Mouse (Mus musculus) ES-CJ7 (cell line): ENCODE results near the gene Rita1.

Experiments used
- DNase-seq: peaks from one replicate; pipeline ENCODE4 v3.0.0; 2011; ENCODE audit warnings: low read depth, low spot score

Gene Rita1

DNA sequence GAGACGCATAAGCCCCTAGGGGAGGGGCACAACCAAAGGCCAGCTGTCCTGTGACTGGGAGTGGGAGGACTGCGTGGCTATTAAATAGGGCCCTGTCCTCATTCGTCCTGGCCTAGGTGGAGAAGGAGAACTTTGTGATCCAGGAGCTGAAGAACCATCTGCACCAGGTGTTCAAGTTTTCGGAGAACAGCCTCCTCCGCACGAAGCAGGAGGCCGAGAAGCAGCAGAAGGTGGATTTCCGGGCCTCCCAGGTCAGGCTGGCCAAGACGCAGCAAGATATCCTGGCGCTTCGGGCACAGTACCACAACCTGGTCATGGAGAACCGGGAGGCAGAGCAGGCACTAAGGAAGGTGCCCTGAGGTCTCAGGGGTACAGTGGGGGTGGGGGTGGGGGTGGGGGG, 10.2 kb downstream of the Rita1 start:
- DNase-seq: no peak

- DNase-seq: peak; percentile 75
These were observed 11.3 kb downstream of the Rita1 start for GRCm38 (mm10) chr5:120600946-120601668.

DNA sequence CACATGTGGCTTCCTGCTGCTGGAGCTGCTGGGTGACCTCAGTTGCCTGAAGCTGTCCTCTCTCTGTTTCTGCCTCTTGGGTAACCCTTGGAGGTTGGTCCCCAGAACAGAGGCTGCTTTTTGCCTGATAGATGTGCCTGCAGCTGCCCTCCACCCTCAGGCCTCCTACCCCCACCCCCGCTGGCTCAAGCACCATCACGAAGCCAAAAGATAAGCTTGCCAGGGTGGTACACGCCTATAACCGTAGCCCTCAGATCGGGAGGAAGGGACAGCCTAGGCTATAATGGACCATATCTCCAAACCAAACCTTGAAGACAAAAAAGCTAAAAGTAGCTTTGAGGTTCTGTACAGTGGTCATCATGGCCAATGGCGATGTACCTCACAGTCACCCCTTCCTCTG, 12.8 kb downstream of the Rita1 start:
- DNase-seq: no peak

DNA sequence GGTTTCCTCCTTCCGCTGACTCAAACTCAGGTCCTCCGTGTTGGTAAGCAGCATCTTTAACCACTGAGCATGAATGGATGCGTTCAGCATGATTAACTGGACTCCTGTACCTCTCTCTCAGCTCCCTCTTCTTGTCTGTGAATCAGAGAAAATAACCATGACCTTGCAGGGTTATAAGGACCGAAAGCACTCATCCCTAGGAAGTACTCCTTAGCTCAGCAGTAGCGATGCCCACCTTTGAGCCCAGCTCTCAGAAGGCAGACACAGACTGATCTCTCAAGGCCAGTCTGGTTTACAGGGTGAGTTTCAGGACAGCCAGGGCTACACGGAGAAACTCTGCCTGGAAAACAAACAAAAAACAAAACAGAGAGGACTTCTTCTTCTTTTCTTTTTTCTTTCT, 17.9 kb downstream of the Rita1 start:
- no peak for DNase-seq

DNA sequence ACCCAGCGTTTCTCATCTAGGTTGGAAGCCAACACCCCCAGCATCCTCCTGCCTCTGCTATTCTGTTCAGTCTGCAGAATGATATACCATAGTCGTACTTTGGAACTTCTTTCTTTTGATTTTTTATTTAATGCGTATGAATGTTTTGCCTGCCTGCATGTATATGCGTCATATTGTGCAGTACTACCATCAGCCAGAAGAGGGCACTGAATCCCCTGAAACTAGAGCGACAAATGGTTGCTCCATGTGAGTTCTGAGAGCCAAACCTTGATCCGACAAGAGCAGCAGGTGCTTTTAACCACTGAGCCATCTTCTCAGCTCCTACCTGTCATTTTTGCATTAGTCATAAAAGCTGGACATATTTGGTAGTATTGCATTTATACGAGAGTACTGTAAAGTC, 20.2 kb downstream of the Rita1 start:
- DNase-seq: peak; percentile 80

DNA sequence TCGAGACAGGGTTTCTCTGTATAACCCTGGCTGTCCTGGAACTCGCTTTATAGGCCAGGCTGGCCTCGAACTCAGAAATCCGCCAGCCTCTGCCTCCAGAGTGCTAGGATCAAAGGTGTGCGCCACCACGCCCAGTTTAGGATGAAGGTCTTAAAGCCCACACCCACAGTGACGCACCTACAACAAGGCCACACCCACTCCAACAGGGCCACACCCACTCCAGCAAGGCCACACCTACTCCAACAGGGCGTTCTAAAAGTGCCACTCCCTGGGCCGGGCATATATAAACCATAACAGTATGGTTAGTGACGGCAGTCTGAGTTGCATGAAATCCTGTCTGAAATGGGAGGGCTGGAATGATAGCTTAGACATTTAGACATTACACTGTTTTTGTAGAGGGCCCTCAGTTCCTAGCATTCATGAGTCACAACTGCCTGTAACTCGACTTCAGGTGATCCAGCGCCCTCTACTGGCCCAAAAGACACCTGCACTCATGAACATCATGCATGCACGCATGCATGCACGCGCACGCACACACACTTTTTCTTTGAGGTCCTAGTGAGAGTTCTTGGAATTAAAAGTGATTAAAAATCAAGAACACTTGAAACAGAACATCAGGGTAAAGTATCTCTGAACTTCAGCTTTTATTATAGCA, 21.9 kb downstream of the Rita1 start:
- peak; percentile 94 for DNase-seq

DNA sequence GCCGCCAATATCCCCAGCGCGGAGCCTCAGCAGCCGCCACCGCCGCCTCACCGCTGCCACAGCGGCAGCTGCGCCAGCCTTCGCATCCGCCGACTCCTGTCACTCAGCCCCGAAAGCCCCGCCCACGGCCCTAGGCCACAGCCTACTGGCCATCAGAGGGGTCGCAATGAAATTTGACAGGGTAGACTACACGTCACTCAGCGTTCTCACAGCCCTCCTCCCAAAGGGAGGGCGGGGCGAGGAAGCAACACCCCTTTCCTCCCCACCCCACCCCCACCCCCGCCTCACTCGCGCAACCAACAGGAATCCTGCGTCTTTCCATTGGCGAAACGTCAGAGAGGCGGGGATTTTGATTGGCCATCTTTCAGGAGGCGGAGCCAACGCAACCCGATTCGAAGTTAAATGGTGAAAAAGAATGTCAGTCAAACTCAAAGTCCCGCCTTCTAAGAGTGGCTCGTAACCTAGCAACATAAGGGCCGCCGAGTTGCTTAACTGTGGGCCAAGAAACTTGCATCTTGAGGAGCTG, 23.8 kb downstream of the Rita1 start, which contains the start of the genes Tpcn1 and Iqcd:
Gene Tpcn1 (minus strand): TSS at position 105 of the 526 bp plus-strand sequence.
Gene Iqcd (plus strand): TSS at position 448 of the 526 bp plus-strand sequence.
- DNase-seq: peak; percentile 99

GRCm38 (mm10) chr5:120587940-120588568, 24.3 kb downstream of the Rita1 start:
- DNase-seq: no peak

DNA sequence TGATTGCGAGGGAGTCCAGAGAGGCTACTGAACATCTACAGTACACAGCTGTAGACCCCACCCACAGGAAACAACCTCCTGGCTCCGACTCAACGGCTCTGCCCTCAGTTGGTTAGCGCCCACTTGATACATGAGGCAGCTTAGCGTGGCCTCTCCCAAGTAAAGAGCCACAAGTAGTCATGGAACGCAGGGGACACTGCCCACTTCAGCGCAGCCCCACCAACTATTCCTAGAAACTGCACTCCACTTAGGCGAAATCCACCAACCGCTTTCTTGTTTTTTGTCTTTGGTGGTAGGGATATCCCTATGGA, 24.8 kb downstream of the Rita1 start:
- DNase-seq: no peak

- DNase-seq: no peak
These were observed 25.4 kb downstream of the Rita1 start for GRCm38 (mm10) chr5:120586741-120587615.

DNA sequence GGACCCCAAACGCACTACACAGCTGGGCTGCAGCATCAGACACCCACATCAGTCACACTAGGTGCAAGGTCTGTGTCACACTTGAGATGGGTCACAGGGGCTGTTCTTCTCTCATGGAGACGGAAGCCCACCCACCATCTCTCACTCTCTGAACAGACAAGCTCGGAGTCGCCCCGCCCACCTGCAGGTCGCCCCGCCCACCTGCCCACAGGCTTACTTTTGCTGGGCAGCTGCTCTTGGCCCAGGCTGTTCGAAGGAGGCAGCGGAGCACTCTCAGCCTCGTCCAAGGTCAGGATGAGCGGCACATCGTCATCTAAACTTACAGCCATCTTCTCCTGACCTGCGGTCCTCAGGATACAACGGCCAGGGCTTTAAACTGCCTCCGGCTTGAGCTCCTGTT, 27.4 kb downstream of the Rita1 start:
- DNase-seq: no peak

DNA sequence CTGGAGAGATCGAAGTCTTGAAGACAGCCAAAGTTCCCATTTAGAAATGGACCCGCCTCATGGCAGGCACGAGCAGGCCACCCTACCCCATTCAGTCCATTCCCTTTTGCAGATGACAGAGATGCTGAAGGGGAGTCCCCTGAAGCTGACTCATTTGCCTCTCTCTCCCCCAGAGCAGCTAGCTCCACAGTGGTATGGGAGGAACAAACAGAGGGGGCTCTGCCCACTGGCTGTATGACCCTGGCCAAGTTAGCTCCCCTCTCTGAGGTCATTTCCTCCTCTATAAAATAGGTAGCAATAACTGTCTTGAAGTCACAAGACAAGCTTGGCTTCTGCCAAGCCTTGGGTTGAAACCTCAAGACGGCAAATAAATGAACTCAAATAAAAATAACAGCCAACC, 28.9 kb downstream of the Rita1 start:
- DNase-seq: no peak

GRCm38 (mm10) chr5:120582002-120582401, 30.4 kb downstream of the Rita1 start:
- DNase-seq: no peak

GRCm38 (mm10) chr5:120579898-120580626, 32.3 kb downstream of the Rita1 start:
- DNase-seq: no peak

DNA sequence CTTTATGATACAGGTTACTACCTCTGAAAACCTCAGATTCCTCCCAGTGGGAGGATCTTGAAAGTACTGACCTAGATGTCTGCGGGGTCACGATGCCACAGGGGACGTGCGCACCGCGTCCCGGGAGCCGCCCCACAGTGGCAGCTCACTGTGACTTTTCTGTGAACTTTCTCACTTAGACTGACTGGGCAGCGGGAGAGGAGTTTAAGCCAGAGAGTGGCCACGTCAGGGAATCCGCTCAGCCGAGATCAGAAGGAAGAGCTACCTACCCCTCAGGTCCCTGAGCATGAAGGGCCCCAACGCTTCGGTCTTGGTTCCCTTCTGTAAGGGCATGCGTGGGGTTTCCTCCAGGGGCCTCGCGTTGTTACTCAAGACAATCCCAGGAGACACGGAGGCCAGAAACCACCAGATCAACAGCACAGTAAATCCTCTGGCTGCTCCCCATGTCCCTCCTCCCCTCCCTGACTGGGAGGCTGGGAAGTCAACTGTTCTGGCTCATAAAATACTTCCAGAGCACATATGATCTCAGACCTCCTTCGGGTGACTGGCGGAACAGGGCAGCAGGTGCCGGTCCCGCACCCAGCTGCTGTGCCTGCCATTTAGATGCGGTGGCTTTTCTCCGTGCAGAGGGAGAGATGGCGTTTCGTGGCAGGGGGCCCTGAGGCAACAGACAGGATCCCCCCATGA, 33.0 kb downstream of the Rita1 start:
- DNase-seq: no peak

DNA sequence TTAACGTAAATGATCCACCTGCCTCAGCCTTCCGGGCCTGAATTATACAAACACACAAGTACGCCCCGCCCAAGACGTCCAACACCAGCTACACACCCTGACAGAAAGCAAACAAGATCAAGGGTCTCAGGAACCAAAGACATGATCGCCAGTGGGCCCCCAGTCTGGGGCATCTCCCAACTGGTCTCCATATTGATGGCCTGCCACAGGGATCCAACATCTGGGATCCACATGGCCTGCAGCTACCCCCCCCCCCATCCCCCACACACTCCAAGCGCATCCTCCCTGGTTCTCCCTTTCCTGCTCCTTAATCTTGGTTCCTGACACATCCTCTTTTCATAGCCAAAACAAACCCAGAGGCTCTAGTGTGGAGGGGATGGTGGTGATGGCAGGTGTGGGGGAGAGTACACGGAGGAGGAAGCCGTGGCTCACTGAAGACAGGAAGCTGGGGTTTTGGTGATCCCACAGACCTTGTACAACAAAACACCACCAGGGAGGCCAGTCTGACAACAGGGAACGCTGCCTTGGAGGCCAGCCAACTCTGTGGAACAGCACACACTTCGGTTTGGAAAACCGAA, 33.8 kb downstream of the Rita1 start:
- no peak for DNase-seq

GRCm38 (mm10) chr5:120577935-120578441, 34.4 kb downstream of the Rita1 start:
- no peak for DNase-seq

DNA sequence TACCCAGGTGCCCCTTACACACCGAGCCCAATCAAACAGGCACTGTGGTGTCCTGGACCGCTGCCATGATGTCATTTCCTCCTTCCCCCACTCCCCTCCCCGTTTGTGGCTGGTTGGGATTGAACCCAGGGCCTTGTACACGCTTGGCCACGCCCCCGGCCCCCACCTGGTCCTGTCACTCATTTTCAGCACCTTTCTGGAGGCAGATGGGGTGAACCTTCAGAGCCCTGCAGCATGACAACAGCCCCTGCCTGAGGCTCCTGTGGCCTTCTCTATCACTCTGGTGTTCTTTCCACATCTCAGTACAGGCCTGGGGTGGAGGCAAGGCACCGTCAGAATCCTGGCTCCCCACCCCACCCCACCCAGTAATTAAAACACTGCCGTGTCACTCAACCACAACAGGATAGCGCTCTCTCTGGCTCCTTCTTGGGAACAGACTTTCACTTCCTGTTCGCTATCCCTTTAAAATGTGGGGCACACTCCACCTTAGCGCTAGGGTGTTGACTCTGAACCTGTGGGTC, 35.5 kb downstream of the Rita1 start:
- no peak for DNase-seq

DNA sequence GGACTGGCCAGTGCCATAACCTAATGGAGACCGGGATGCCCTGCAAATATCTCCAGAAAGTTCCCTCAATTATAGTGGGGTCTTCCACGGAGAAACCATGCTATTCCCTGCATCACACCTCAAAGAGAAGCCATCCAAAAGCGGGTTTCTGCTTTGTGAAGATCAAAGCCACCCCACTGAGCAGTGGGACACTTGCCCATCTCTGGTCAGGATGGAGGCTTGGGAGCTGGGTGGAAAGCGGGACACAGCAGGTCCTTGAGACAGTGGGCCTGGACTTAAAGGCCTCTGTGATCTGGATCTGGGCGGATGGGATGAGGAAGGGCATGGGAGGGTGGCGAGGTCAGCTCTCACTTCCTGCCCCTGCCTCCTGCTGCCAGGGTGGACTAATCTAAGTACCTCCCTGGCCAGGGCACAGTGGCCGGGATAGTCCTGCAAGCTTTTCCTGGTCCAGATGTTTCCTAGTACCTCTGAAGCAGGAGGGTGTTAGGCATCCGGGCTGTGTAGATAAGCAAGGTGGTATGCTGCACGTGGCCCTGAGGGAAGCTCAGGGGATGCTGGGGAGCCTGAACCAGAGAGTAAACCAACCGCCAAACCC, 37.8 kb downstream of the Rita1 start:
- DNase-seq: no peak
